Mouse (Mus musculus) left cerebral cortex, postnatal 25 days (tissue): ENCODE results near the gene Pex16. TPM values are rescaled to one million over a fixed set of nuclear protein-coding genes. Genes with fewer than 3 reads are reported as not detected.

Experiments
- DNase-seq, 2 experiments: peaks; one replicate each; pipeline ENCODE4 v3.0.0; 2022; ENCODE audit warnings: low spot score in 2 of 2, mixed read lengths in 1 of 2
- intact Hi-C: fragments of 180-260 bp; cut with DNase I; formaldehyde crosslinking; loops from one replicate; pipeline ENCODE4 v1.15.1; 2025
- microRNA-seq, 2 experiments: library from miRNA; unstranded; fragments of <30 nt; microRNA quantifications; one replicate each; pipeline ENCODE4 v1.2.0; 2022
- total RNA-seq, 2 experiments: library from RNA; stranded (reverse); gene quantifications; 2 replicates each; pipeline ENCODE4 v1.2.3; 2021

Gene Pex16
- total RNA-seq, 2 experiments from 2014 or later, result 31.1 to 35.5 TPM

- no peak for DNase-seq
- intact Hi-C loops, result no loop called here
Measured at GRCm38 (mm10) chr2:92403776-92404319, 29.4 kb downstream of the Pex16 start.

GRCm38 (mm10) chr2:92404737-92405136, 30.3 kb downstream of the Pex16 start:
- intact Hi-C loops, result no loop called here
- DNase-seq, result no peak

DNA sequence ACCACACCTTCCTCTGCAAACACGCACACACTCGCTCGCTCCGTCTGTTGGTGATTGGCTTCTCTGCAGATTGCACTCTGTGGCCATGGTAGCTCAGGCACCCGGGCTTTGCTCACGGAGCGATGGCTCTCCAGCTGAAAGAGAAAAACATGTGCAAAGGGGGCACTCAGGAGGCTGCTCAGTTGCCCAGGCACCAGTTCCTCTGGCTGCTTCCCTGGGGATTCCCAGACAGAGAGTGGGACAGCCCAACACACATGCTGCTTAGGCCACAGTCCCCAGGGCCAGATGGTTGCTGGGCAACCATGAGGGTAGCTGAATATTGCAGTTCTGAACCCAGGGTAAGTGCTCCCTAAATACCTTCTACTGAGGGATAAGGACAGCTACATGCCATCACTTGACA, 31.2 kb downstream of the Pex16 start:
- intact Hi-C loops, result no loop called here
- no peak for DNase-seq

GRCm38 (mm10) chr2:92408309-92409045, 34.0 kb downstream of the Pex16 start:
- no peak for DNase-seq
- intact Hi-C loops, result no loop called here

DNA sequence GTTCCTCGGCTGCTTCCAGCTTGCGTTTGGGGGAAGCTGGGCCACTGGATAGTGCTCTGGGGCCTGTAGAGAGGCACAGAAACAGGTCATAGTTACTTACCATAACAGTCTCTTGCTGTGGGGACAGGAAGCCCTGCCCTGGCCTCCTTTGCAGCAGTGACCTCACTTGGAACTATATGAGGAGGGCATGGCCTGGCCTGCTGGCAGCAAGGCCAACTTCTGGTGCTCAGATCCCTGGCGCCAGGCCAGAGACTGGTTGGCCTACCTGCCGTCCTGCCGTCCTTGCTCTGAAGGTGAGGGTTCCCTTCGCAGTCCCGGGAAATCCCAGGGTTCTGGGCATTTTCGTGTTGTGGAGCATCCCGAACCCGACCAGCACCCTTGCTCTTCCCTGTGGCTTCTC, 37.2 kb downstream of the Pex16 start:
- intact Hi-C loops, result no loop called here
- no peak for DNase-seq

- DNase-seq, result no peak
- intact Hi-C loops, result no loop called here
Measured at GRCm38 (mm10) chr2:92421723-92422387, 47.4 kb downstream of the Pex16 start.

DNA sequence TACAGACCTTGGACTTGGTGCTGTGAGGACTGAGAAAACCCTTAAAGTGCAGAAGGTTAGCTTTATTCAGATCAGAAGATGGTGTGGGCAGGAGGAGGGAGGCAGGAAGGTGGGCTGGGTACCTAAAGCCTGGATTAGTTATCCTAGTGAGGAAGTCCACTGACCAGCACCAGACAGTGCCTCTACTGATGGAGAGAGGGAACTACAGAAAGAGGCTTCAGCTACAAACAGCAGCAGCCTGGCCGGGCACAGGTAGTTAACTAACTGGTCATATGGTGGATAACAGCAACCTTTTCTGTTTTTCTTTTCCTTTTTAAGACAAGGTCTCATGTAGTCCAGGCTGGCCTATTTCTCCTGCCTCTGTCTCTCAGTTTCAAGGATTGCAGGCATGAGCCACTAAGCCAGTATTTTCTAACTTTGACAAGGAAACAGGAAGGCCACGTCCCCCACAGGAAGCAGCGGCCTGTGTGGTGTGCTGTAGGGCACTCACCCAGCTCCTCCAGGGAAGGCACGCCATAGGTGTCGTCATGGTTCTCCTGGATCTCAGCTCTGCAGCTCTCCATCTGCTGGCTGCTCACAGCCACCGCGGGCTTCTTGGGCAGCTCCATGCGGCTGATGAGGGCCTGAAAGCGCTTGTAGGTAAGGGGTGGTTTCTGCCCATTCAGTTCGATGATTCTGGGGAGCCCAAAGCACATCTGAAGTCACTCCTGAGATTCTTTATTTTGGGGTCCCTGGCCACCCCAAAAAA, 48.1 kb downstream of the Pex16 start:
- DNase-seq, result no peak
- intact Hi-C loops, result no loop called here

DNA sequence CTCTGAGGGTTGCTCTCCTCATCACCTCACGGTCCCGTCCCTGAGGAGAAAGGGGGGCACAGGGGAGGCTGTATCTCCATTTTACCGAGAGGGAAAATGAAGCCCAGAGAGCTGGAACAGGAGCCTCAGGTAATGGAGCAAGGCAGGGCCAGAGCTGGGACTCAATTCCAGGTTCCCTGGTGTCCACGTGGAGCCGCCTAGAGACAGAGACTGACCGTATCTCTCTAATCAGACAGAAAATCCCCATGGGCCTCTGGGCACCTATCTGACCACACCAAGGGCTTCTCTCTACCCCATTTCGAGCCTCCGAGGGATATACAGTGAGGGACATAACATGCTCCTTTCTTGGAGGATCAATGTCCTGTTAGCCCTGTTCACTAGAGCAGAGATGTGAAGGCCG, 48.7 kb downstream of the Pex16 start:
- no peak for DNase-seq

GRCm38 (mm10) chr2:92423702-92424461, 49.4 kb downstream of the Pex16 start:
- peak; percentile 82 to 88 for DNase-seq
- intact Hi-C loops, result no loop called here

More for the DNA sequence above, 48.7 kb downstream of the Pex16 start:
- intact Hi-C loops, result no loop called here

DNA sequence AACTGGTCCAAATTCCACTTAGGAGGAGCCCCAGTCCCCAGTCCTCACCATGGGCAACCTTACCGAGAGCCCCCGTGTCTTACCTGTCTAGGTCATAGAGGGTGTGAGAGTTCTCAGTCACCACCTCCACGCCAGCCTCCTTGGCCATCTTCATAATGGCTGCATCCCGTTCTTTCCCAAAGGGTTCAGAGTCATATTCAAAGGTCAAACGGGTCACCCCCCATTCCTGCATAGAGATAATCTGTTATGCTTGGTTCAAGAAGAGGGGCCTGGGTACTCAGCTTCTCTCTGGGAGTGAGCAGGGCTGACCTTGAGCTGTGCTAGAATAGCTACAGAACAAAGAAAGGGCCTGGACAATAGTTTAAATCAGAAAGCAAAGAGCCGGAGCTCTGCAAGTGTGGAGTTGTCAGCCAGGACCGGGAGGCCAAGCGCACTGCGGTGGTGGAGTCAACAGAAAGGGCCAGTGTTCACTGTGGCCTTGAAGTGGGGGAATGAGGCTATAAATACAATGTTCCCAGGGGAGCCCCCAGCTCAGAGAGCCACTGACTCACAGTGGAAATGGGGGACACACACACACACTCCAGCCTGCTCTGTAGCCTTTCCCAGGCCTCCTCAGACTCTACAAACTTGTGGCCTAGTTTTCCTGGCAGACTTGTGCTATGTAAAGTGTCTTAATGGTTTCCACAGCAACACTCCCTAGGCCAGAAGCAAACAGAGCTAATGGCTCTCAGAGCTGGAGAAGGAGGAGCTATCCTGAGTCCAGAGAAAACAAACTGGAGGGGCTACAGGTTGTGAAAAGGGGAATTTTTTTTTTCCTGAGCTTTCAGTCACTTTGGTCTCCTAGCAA, 50.2 kb downstream of the Pex16 start:
- intact Hi-C loops, result no loop called here
- peak in 1 of 2 experiments; percentile 70 for DNase-seq

GRCm38 (mm10) chr2:92425366-92425765, 50.9 kb downstream of the Pex16 start:
- intact Hi-C loops, result no loop called here
- DNase-seq, result no peak

DNA sequence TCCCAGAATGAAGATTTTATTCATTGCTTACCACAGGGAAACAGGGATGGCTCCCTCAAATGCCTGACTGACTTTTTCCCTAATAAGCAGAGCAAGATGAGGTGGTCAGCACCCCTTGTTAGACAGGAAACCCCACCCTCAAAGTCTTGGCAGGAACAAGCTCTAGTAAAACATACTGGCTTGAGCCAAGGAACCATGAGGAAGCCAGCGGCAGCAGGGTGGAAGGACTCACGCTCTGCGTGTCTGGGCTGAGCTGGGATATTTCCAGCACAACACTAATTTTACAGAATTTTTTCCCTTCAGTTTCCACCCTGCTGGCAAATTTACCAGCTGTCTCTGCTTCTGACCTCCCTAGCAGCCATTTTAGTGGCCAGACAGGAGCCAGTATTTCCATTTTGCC, 52.0 kb downstream of the Pex16 start:
- intact Hi-C loops, result no loop called here
- no peak for DNase-seq

- intact Hi-C loops, result no loop called here
- DNase-seq, result peak; percentile 77 to 95
Measured at GRCm38 (mm10) chr2:92427882-92428281, 53.4 kb downstream of the Pex16 start.

GRCm38 (mm10) chr2:92430089-92430488, 55.6 kb downstream of the Pex16 start:
- no peak for DNase-seq
- intact Hi-C loops, result loop anchor here (5.0 to 10.0 kb wide), 3 partner anchors 245 to 455 kb away; partner anchors contain the start of gene Dgkz

Small RNA genes lying within 50 kb of the gene (microRNA-seq; reads per million reads assigned to microRNA genes)
- gene Mir7000, result 4.2 to 10.1 reads per million in 2 experiments

Other genes starting within 250 kb of the Pex16 start
- under 1 TPM; 0.62 to 0.80 TPM for gene Large2, start 193 bp downstream of the Pex16 start, total RNA-seq
- 1 to 10 TPM; 3.4 to 4.4 TPM for gene 1700029I15Rik, start 7.9 kb downstream of the Pex16 start, total RNA-seq
- gene Mapk8ip1, start 26.6 kb downstream of the Pex16 start, total RNA-seq, result 100 to 1,000 TPM; 374 to 376 TPM
- 100 to 1,000 TPM; 110 to 113 TPM for gene Cry2, start 59.4 kb downstream of the Pex16 start, total RNA-seq
- gene Slc35c1, start 85.9 kb downstream of the Pex16 start, total RNA-seq, result 10 to 100 TPM; 18.2 to 18.4 TPM
- gene Chst1, start 225.0 kb downstream of the Pex16 start, total RNA-seq, result 100 to 1,000 TPM; 240 to 269 TPM